Mouse (Mus musculus) C2C12 (cell line): Measurements from ENCODE around the gene Elp5. TPM values are rescaled to one million over a fixed set of nuclear protein-coding genes. Genes with fewer than 3 reads are reported as not detected.
A peak's percentile ranks its signal among the peaks of the same experiment; 100 is the strongest.

Source experiments
- H3K27me3 ChIP-seq: one replicate; pipeline ENCODE4 v1.6.1; 2011; ENCODE audit not compliant: control insufficient read depth, insufficient read depth, insufficient read length
- H3K36me3 ChIP-seq: one replicate; pipeline ENCODE4 v1.6.1; 2011; ENCODE audit not compliant: control insufficient read depth, insufficient read depth
- H3K4me3 ChIP-seq: one replicate; pipeline ENCODE4 v1.5.1; 2011; ENCODE audit warnings: mild to moderate bottlenecking, control low read depth; ENCODE audit not compliant: poor library complexity, insufficient read depth, severe bottlenecking
- H3K79me2 ChIP-seq: one replicate; pipeline ENCODE4 v1.6.1; 2011; ENCODE audit not compliant: control insufficient read depth, insufficient read depth
- H3K79me3 ChIP-seq: one replicate; pipeline ENCODE4 v1.6.1; 2011; ENCODE audit warnings: low read depth, control low read depth
- H3ac ChIP-seq: one replicate; pipeline ENCODE3; 2011; ENCODE audit warnings: low read depth; ENCODE audit not compliant: control insufficient read depth, insufficient read length
- CEBPB ChIP-seq: IDR thresholded peaks from one replicate; pipeline ENCODE4 v1.6.1; 2011; ENCODE audit warnings: low read depth, mild to moderate bottlenecking, control low read depth, moderate library complexity
- CTCF ChIP-seq: IDR thresholded peaks from one replicate; pipeline ENCODE4 v1.5.1; 2011; ENCODE audit not compliant: control insufficient read depth, insufficient read depth, insufficient read length
- FOSL1 ChIP-seq: IDR thresholded peaks from one replicate; pipeline ENCODE4 v1.8.0; 2011; ENCODE audit warnings: mild to moderate bottlenecking, low read length; ENCODE audit not compliant: poor library complexity, insufficient read depth, severe bottlenecking
- MAX ChIP-seq: IDR thresholded peaks from one replicate; pipeline ENCODE4 v1.6.1; 2011; ENCODE audit warnings: mild to moderate bottlenecking, control low read depth
- MYOD1 ChIP-seq: IDR thresholded peaks from one replicate; pipeline ENCODE4 v1.6.1; 2011; ENCODE audit warnings: low read depth; ENCODE audit not compliant: control insufficient read depth, insufficient read length
- MYOG ChIP-seq: IDR thresholded peaks from one replicate; pipeline ENCODE4 v1.6.1; 2011; ENCODE audit not compliant: control insufficient read depth, insufficient read length; ENCODE audit errors: extremely low read depth
- USF1 ChIP-seq: IDR thresholded peaks from one replicate; pipeline ENCODE4 v1.6.1; 2011; ENCODE audit warnings: low read depth, mild to moderate bottlenecking, control low read depth, moderate library complexity
- polyA plus RNA-seq: library from polyadenylated mRNA; unstranded; fragments of >200 nt; fragmentation: generic; extraction: Trizol; gene quantifications from one replicate; pipeline ENCODE4 v1.2.1, GENCODE M21; 2012; ENCODE audit warnings: missing spikeins

Gene Elp5
- polyA plus RNA-seq, 1 experiment, result 111 TPM

DNA sequence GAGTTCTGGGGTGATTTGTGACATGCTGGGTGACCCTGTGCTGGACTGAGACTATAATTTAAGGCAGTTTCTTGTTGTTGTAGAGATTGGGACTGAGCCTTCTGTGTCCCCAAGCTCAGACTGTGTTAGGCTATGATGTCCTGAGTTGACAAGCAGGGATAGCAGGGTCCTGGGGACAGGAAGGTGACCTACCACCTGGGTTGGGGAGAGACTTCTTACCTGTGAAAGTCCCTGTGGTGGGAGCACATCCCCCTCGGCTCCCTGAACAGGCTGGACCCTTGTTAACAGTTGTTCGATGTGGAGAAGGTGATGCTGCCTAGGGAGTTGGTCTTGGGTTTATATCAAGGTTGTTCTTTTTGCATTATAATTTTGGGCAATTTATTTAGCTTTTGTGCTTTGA is 20.2 kb upstream of the Elp5 start:
- no peak overlapping the region for H3ac ChIP-seq
- H3K36me3 ChIP-seq, result peaks cover 49% of the 10 kb centered on the region
- no peaks in the 10 kb centered on the region for H3K27me3 ChIP-seq
- no peak overlapping the region for H3K4me3 ChIP-seq
- H3K79me2 ChIP-seq, result peaks cover 69% of the 10 kb centered on the region
- TF ChIP-seq MYOD1, result no peak
- TF ChIP-seq MYOG, result no peak
- no peak for TF ChIP-seq FOSL1
- no peak for TF ChIP-seq USF1
- no peak for TF ChIP-seq MAX
- TF ChIP-seq CEBPB, result no peak
- no peak for TF ChIP-seq CTCF
- peaks cover 53% of the 10 kb centered on the region for H3K79me3 ChIP-seq

DNA sequence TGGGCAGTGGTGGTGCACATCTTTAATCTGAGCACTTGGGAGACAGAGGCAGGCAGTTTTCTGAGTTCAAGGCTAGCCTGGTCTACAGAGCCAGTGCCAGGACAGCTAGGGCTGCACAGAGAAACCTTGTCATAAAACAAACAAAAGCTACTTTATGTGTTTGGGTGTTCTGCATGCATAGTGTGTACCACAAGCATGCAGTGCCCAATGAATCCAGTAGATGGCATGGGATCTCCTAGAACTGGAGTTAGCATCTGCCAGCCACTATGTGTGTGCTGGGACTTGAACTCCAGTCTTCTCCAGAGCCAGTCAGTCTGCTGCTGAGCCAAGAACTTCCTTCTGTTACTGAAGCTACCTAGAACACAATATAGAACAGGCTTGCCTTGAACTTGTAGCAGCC is 19.5 kb upstream of the Elp5 start:
- no peak overlapping the region for H3ac ChIP-seq
- peaks cover 55% of the 10 kb centered on the region for H3K79me3 ChIP-seq
- no peak for TF ChIP-seq FOSL1
- peak; percentile 6 for TF ChIP-seq CTCF
- TF ChIP-seq MYOD1, result no peak
- TF ChIP-seq MAX, result peak; percentile 41
- H3K36me3 ChIP-seq, result peaks cover 44% of the 10 kb centered on the region
- H3K4me3 ChIP-seq, result peak overlapping the region; percentile 86
- H3K27me3 ChIP-seq, result no peaks in the 10 kb centered on the region
- H3K79me2 ChIP-seq, result peaks cover 74% of the 10 kb centered on the region

DNA sequence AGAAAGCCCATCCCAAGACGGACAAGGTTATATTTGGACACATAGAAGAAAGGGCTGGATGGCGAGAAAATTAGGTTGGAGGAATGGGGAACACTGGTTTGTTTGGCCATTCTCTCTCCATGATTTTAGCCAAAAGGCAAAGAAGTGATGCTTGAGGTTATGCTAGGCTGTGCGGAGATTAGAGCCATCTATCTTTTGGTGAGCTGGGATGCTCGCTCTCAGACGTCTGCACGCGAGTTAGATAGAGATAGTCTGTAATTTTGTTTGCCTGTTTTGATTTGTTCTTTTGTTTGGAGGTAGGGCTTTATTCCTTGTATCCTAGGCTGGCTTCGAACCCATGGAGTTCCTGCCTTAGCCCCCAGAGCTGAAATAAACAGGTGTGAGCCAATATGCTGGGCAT is 18.8 kb upstream of the Elp5 start:
- Histone ChIP-seq H3K79me2 (peaks cover 81% of the 10 kb centered on the region), H3K79me3 (peaks cover 58% of the 10 kb centered on the region), H3ac (peak overlapping the region; percentile 78), H3K36me3 (peaks cover 38% of the 10 kb centered on the region), H3K4me3 (peak overlapping the region; percentile 86), H3K27me3 (no peaks in the 10 kb centered on the region)
- no peak for TF ChIP-seq CEBPB
- TF ChIP-seq CTCF, result no peak
- no peak for TF ChIP-seq MYOD1

DNA sequence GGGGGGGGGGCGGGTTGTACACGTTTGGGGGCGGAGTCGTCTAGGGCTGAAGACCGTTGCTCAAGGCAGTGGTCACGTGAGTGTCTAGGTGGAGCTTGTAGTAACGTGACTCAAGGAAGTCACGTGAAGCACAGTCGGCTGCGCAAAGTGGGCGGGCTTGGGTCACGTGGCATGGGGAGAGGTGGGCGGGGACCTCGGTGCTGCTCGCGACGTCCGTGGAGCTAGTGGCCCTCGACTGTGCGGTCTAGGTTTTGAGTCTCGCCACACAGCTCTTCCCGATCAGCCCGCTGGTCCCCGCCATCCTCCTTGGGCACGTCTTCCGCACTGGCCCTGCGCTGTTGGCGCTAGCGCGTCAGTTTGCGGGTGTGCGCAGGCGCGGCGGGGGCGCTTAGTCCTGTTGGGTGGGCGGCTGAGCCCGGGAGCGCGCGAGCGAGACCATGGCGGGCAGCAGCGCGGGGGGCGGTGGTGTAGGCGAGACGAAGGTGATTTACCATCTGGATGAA is 18.1 kb upstream of the Elp5 start, which contains the start of gene Dvl2:
Dvl2 (plus strand) TSS at position 200 of the 503 bp plus-strand sequence.
- Histone ChIP-seq H3K27me3 (no peaks in the 10 kb centered on the region), H3K4me3 (peak within 1 kb of the TSS; percentile 86), H3K79me3 (peaks cover 62% of the 10 kb centered on the region), H3ac (peak within 1 kb of the TSS; percentile 78), H3K36me3 (peaks cover 33% of the 10 kb centered on the region), H3K79me2 (peaks cover 88% of the 10 kb centered on the region)
- TF ChIP-seq CEBPB (peak; percentile 64), FOSL1 (no peak), MAX (peak; percentile 89), USF1 (peak; percentile 99)

DNA sequence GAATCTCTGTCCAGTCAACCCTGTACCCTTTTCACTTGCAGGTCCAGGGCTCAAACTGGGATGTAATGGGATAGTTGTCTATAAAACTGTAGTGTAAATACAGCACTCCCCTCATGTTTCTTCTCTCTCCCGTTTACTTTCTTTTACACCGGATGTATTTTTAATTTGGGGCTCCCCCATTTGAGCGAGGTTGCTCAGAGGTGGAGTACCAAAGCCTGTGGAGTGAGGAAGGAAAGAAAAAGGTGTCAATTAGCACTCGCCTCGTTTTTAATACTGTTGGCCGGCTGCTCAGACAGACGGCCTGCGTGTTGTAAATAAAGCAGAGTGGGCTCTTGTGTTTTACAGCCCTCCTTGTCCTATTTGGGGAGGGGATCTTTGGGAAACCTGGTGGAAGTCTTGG is 17.3 kb upstream of the Elp5 start:
- Histone ChIP-seq H3ac (no peak overlapping the region), H3K79me2 (peaks cover 80% of the 10 kb centered on the region), H3K79me3 (peaks cover 61% of the 10 kb centered on the region), H3K27me3 (no peaks in the 10 kb centered on the region), H3K4me3 (no peak overlapping the region), H3K36me3 (peaks cover 32% of the 10 kb centered on the region)
- no peak for TF ChIP-seq MYOG

DNA sequence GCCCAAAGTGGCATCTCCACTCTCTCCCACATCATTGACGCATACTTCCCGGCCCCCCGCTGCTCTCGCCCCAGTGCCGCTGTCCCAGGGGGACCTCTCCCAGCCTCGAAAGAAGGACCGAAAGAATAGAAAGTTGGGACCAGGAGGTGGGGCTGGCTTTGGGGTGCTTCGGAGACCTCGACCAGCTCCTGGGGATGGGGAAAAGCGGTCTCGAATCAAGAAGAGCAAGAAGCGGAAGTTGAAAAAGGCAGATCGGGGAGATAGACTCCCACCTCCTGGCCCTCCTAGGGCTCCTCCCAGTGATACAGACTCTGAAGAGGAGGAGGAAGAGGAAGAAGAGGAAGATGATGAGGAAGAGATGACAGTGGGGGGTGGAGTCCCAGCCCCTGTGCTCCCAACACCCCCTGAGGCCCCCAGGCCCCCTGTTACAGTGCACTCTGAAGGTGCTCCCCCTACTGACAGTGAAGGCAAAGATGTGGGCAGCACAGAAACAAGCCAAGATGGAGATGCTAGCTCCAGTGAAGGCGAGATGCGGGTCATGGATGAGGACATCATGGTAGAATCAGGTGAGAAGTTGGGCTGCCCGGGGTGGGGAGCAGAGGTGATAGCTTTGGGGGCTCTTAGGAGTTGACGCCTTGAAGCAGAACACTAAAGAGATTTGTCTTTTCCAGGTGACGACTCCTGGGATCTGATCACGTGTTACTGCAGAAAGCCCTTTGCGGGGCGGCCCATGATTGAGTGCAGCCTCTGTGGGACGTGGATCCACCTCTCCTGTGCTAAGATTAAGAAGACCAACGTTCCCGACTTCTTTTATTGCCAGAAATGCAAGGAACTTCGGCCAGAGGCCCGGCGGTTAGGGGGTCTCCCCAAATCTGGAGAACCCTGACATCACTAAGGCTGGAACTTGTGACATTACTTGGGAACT is 16.5 kb upstream of the Elp5 start:
- Histone ChIP-seq H3K79me3 (peaks cover 55% of the 10 kb centered on the region), H3K79me2 (peaks cover 73% of the 10 kb centered on the region), H3K27me3 (no peaks in the 10 kb centered on the region), H3K4me3 (no peak overlapping the region), H3K36me3 (peaks cover 40% of the 10 kb centered on the region), H3ac (no peak overlapping the region)
- no peak for TF ChIP-seq CEBPB
- TF ChIP-seq MAX, result no peak
- TF ChIP-seq MYOD1, result no peak
- no peak for TF ChIP-seq FOSL1
- TF ChIP-seq USF1, result no peak
- TF ChIP-seq MYOG, result no peak
